Mouse (Mus musculus): ENCODE measurements at regions not wholly inside any gene's neighbourhood (a gene's known extent, or its start where the extent isn't known, plus 50 kb on each side); places are given as distances from the start of the nearest gene placed in this dataset.

GRCm38 (mm10) chr1:72046072-72046471, 166.0 kb downstream of the Mreg start:
- no peak for DNase-seq (ENCODE audit: low spot score in 2 of 2)

GRCm38 (mm10) chr1:72038518-72038917, 173.6 kb downstream of the Mreg start:
- no peak for DNase-seq (ENCODE audit: low spot score in 2 of 2)

- DNase-seq (ENCODE audit: low spot score in 2 of 2), result no peak
Observed at GRCm38 (mm10) chr1:72036600-72036999, 175.5 kb downstream of the Mreg start.

- no peak for DNase-seq (ENCODE audit: low spot score in 2 of 2)
Observed at GRCm38 (mm10) chr1:72036141-72036540, 176.0 kb downstream of the Mreg start.

GRCm38 (mm10) chr1:72033941-72034340, 178.2 kb downstream of the Mreg start:
- no peak for DNase-seq (ENCODE audit: low spot score in 2 of 2)

GRCm38 (mm10) chr1:72032214-72032613, 179.9 kb downstream of the Mreg start:
- DNase-seq (ENCODE audit: low spot score in 2 of 2), result no peak

- no peak for DNase-seq (ENCODE audit: low spot score in 2 of 2)
Observed at GRCm38 (mm10) chr1:72030763-72031405, 181.2 kb downstream of the Mreg start.

GRCm38 (mm10) chr1:72029625-72030024, 182.5 kb downstream of the Mreg start:
- DNase-seq (ENCODE audit: low spot score in 2 of 2), result no peak

- no peak for DNase-seq (ENCODE audit: low spot score in 2 of 2)
Observed at GRCm38 (mm10) chr1:72026861-72027260, 185.2 kb downstream of the Mreg start.

GRCm38 (mm10) chr1:72022631-72023030, 189.5 kb downstream of the Mreg start:
- DNase-seq (ENCODE audit: low spot score in 2 of 2), result no peak

GRCm38 (mm10) chr1:72018479-72019222, 193.5 kb downstream of the Mreg start:
- DNase-seq (ENCODE audit: low spot score in 2 of 2), result no peak

GRCm38 (mm10) chr1:72017814-72018478, 194.2 kb downstream of the Mreg start:
- DNase-seq (ENCODE audit: low spot score in 2 of 2), result no peak

GRCm38 (mm10) chr1:72015471-72015870, 196.6 kb downstream of the Mreg start:
- DNase-seq (ENCODE audit: low spot score in 2 of 2), result no peak

GRCm38 (mm10) chr1:72014580-72014979, 197.5 kb downstream of the Mreg start:
- DNase-seq (ENCODE audit: low spot score in 2 of 2), result no peak

- no peak for DNase-seq (ENCODE audit: low spot score in 2 of 2)
Observed at GRCm38 (mm10) chr1:72013863-72014262, 198.2 kb downstream of the Mreg start.

- no peak for DNase-seq (ENCODE audit: low spot score in 2 of 2)
Observed at GRCm38 (mm10) chr1:72012710-72013109, 199.4 kb downstream of the Mreg start.

- DNase-seq (ENCODE audit: low spot score in 2 of 2), result no peak
Observed at GRCm38 (mm10) chr1:72009270-72009928, 202.7 kb downstream of the Mreg start.

- no peak for DNase-seq (ENCODE audit: low spot score in 2 of 2)
Observed at GRCm38 (mm10) chr1:72006696-72007291, 205.3 kb downstream of the Mreg start.

GRCm38 (mm10) chr1:72005956-72006355, 206.2 kb downstream of the Mreg start:
- no peak for DNase-seq (ENCODE audit: low spot score in 2 of 2)

- DNase-seq (ENCODE audit: low spot score in 2 of 2), result no peak
Observed at GRCm38 (mm10) chr1:72005550-72005949, 206.6 kb downstream of the Mreg start.

- DNase-seq (ENCODE audit: low spot score in 2 of 2), result no peak
Observed at GRCm38 (mm10) chr1:72003424-72004278, 208.5 kb downstream of the Mreg start.
